Mouse (Mus musculus): ENCODE results near the gene Adck2.

DNA sequence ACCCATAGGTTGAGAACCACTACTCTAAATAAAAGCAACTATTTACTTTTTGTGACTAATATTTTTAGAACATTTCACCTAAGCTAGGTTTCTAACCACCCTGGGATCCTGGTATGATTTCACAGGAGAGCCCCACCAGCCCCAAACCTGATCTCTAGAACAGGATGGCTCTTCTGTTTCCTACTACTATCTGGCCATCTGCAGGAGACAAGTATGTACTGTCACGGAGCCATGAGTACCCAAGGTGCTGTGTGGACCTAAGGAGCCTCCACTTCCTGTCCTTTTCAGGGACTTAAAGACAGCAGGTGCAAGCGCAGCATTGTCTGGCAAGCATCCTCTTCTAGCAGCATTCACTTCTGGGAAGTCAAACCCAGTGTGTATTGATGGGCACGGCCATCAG is 28.2 kb downstream of the Adck2 start:
- no peak for TF ChIP-seq CTCF (IDR thresholded peaks at IDR 0.05; ENCODE audit: extremely low read depth, insufficient read depth, low read length)
- no peak for TF ChIP-seq POLR2A (IDR thresholded peaks at IDR 0.05; ENCODE audit: extremely low read depth, insufficient read depth, low read length)
